Mouse (Mus musculus) testis, adult 2 months (tissue): Measurements from ENCODE around the gene Frmd4a.

Experiments
- CTCF ChIP-seq: fragments of 200-500 bp; IDR thresholded peaks from 2 replicates; pipeline ENCODE4 v1.5.1; 2012; ENCODE audit warnings: low read depth, mild to moderate bottlenecking, inconsistent platforms, low read length, moderate library complexity; ENCODE audit not compliant: control insufficient read depth, insufficient read depth, insufficient replicate concordance
- POLR2A ChIP-seq: fragments of 200-500 bp; IDR thresholded peaks from 2 replicates; pipeline ENCODE4 v1.6.1; 2012; ENCODE audit warnings: low read depth, mild to moderate bottlenecking, inconsistent platforms, low read length, moderate library complexity; ENCODE audit not compliant: control insufficient read depth

DNA sequence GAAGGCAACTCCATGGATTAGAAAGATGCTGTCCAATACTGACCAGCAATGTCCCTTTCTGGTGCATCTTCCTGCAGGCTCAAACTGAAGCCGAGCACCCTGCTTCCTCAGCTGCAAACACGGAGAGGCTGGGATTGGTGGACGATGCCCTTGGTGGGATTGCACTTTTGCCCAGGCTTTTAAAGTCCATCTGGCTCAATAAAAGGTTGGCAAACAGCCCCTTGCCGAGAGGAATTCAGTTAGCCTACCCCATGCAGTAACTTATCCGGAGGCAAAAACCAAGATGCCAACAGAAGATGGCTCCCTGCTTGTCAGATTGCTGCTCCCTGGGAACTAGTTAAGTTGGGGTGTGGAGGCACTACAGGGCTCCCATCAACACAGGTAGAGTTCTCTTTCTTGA is 220.2 kb downstream of the Frmd4a start:
- no peak for TF ChIP-seq POLR2A
- no peak for TF ChIP-seq CTCF
